Mouse (Mus musculus) adrenal gland, adult 10 weeks (tissue): Measurements from ENCODE around the gene Gpm6b. TPM values are rescaled to one million over a fixed set of nuclear protein-coding genes. Genes with fewer than 3 reads are reported as not detected.

Experiments
- polyA plus RNA-seq: library from polyadenylated mRNA; stranded (reverse); fragments of 350-450 nt; fragmentation: Illumina TruSeq; extraction: RNeasy Lipid Tissue Mini Kit (QIAGEN cat#74804); gene quantifications from one replicate; pipeline ENCODE4 v1.2.3, GENCODE M21; 2014; ENCODE audit warnings: low read depth, low replicate concordance

Gpm6b gene
- 21.6 TPM for polyA plus RNA-seq

GRCm38 (mm10) chrX:166238831-166239460 lies at the start of gene Gpm6b:
Gene Gpm6b (plus strand): TSS chrX:166238911.

Other genes with a start within 250 kb of the Gpm6b start
- 8.2 TPM for gene Gemin8, start 68.5 kb upstream of the Gpm6b start, polyA plus RNA-seq
- gene Trappc2, start 201.7 kb downstream of the Gpm6b start, polyA plus RNA-seq: 118 TPM
- gene Ofd1, start 201.8 kb downstream of the Gpm6b start, polyA plus RNA-seq: 17.4 TPM
- gene Rab9, start 241.0 kb downstream of the Gpm6b start, polyA plus RNA-seq: 169 TPM